Mouse (Mus musculus) embryonic facial prominence, embryonic 12.5 days (tissue): ENCODE measurements around the gene Gm37240. TPM values are rescaled to one million over a fixed set of nuclear protein-coding genes. Genes with fewer than 3 reads are reported as not detected.

Experiments used
- ATAC-seq: fragments of 200-750 bp; cut with Nextera tagmentation; 2 replicates; pipeline ENCODE4 v1.8.0; 2017; ENCODE audit not compliant: insufficient number of reproducible peaks, insufficient read depth, low FRiP score, low TSS enrichment
- H3K27ac ChIP-seq: fragments of 300-500 bp; sonication (generic); 2 replicates; pipeline ENCODE4 v1.5.1; 2016; ENCODE audit warnings: mild to moderate bottlenecking
- H3K27me3 ChIP-seq: fragments of 300-500 bp; sonication (generic); 2 replicates; pipeline ENCODE4 v1.6.1; 2016; ENCODE audit warnings: mild to moderate bottlenecking, moderate library complexity
- H3K36me3 ChIP-seq: fragments of 300-500 bp; sonication (generic); 2 replicates; pipeline ENCODE4 v1.6.1; 2016; ENCODE audit warnings: mild to moderate bottlenecking
- H3K4me1 ChIP-seq: fragments of 300-500 bp; sonication (generic); 2 replicates; pipeline ENCODE4 v1.6.1; 2016
- H3K4me2 ChIP-seq: fragments of 300-500 bp; sonication (generic); replicated peaks from 2 replicates; pipeline ENCODE4 v1.6.1; 2016; ENCODE audit warnings: mild to moderate bottlenecking, moderate library complexity
- H3K4me3 ChIP-seq: fragments of 300-500 bp; sonication (generic); 2 replicates; pipeline ENCODE4 v1.5.1; 2016; ENCODE audit warnings: mild to moderate bottlenecking
- H3K9ac ChIP-seq: fragments of 300-500 bp; sonication (generic); 2 replicates; pipeline ENCODE4 v1.6.1; 2016; ENCODE audit warnings: mild to moderate bottlenecking, moderate library complexity
- H3K9me3 ChIP-seq: fragments of 300-500 bp; sonication (generic); 2 replicates; pipeline ENCODE4 v1.6.1; 2016; ENCODE audit warnings: mild to moderate bottlenecking, moderate library complexity
- WGBS: fragments of 180-500 bp; shearing (Covaris S2); methylation state at CpG from one replicate; pipeline ENCODE4 v1.1.7; 2016; 5-methylcytosine and 5-hydroxymethylcytosine counted together
- polyA plus RNA-seq: library from polyadenylated mRNA; unstranded; fragments of >200 nt; fragmentation: Nextera tagmentation; extraction: Ambion mirVana; gene quantifications from 2 replicates; pipeline ENCODE4 v1.2.1, GENCODE M21; 2016

The Gm37240 gene
- polyA plus RNA-seq, 1 experiment from 2014 or later, result 4.0 TPM

GRCm38 (mm10) chr3:85607753-85608152, 279.6 kb downstream of the Gm37240 start:
- ATAC-seq, result no peak
- Histone ChIP-seq H3K9me3 (no peaks in the 10 kb centered on the region), H3K36me3 (peaks cover 3% of the 10 kb centered on the region; the same call in 1 of the 2 replicates), H3K4me2 (no peak overlapping the region), H3K4me3 (no peak overlapping the region), H3K27ac (no peak overlapping the region), H3K4me1 (no peaks in the 10 kb centered on the region), H3K9ac (no peak overlapping the region), H3K27me3 (no peaks in the 10 kb centered on the region)
- 96% methylated on average over 2 of the region's 2 CpGs for WGBS

GRCm38 (mm10) chr3:85606912-85607311, 280.4 kb downstream of the Gm37240 start:
- H3K4me1 ChIP-seq, result peaks cover 4% of the 10 kb centered on the region
- H3K27ac ChIP-seq, result no peak overlapping the region
- 86% methylated on average over 3 of the region's 3 CpGs for WGBS
- ATAC-seq, result no peak
- no peaks in the 10 kb centered on the region for H3K27me3 ChIP-seq
- H3K4me3 ChIP-seq, result no peak overlapping the region
- peaks cover 3% of the 10 kb centered on the region; the same call in 1 of the 2 replicates for H3K36me3 ChIP-seq
- H3K9me3 ChIP-seq, result no peaks in the 10 kb centered on the region
- H3K9ac ChIP-seq, result no peak overlapping the region
- no peak overlapping the region for H3K4me2 ChIP-seq

- no peaks in the 10 kb centered on the region for H3K27me3 ChIP-seq
- no peak overlapping the region for H3K4me3 ChIP-seq
- H3K27ac ChIP-seq, result no peak overlapping the region
- ATAC-seq, result no peak
- no peak overlapping the region for H3K9ac ChIP-seq
- no peaks in the 10 kb centered on the region for H3K9me3 ChIP-seq
- 87% methylated on average over 1 of the region's 1 CpGs for WGBS
- no peak overlapping the region for H3K4me2 ChIP-seq
- peaks cover 11% of the 10 kb centered on the region for H3K4me1 ChIP-seq
- peaks cover 3% of the 10 kb centered on the region; the same call in 1 of the 2 replicates for H3K36me3 ChIP-seq
Observed at GRCm38 (mm10) chr3:85603811-85604210, 283.5 kb downstream of the Gm37240 start.

- Histone ChIP-seq H3K4me2 (no peak overlapping the region), H3K4me3 (no peak overlapping the region), H3K4me1 (peaks cover 11% of the 10 kb centered on the region), H3K27ac (no peak overlapping the region), H3K36me3 (peaks cover 3% of the 10 kb centered on the region; the same call in 1 of the 2 replicates), H3K9me3 (no peaks in the 10 kb centered on the region), H3K27me3 (no peaks in the 10 kb centered on the region), H3K9ac (no peak overlapping the region)
- 32% methylated on average over 3 of the region's 3 CpGs for WGBS
- no peak; the same call in 1 of the 2 replicates for ATAC-seq
Observed at GRCm38 (mm10) chr3:85601841-85602305, 285.4 kb downstream of the Gm37240 start.

- H3K36me3 ChIP-seq, result no peaks in the 10 kb centered on the region
- H3K4me1 ChIP-seq, result peaks cover 11% of the 10 kb centered on the region
- H3K27me3 ChIP-seq, result no peaks in the 10 kb centered on the region
- no peak overlapping the region for H3K27ac ChIP-seq
- no peak for ATAC-seq
- H3K4me3 ChIP-seq, result no peak overlapping the region
- H3K9me3 ChIP-seq, result no peaks in the 10 kb centered on the region
- 83% methylated on average over 3 of the region's 3 CpGs for WGBS
- no peak overlapping the region for H3K4me2 ChIP-seq
- H3K9ac ChIP-seq, result no peak overlapping the region
Observed at GRCm38 (mm10) chr3:85599526-85599925, 287.8 kb downstream of the Gm37240 start.

- H3K4me2 ChIP-seq, result no peak overlapping the region
- no peaks in the 10 kb centered on the region for H3K27me3 ChIP-seq
- no peaks in the 10 kb centered on the region for H3K9me3 ChIP-seq
- no peak overlapping the region for H3K4me3 ChIP-seq
- 53% methylated on average over 3 of the region's 3 CpGs for WGBS
- H3K9ac ChIP-seq, result no peak overlapping the region
- ATAC-seq, result no peak
- no peaks in the 10 kb centered on the region for H3K4me1 ChIP-seq
- H3K36me3 ChIP-seq, result no peaks in the 10 kb centered on the region
- H3K27ac ChIP-seq, result no peak overlapping the region
Observed at GRCm38 (mm10) chr3:85594452-85594851, 292.9 kb downstream of the Gm37240 start.

- ATAC-seq, result no peak
- Histone ChIP-seq H3K36me3 (no peaks in the 10 kb centered on the region), H3K27ac (no peak overlapping the region), H3K27me3 (no peaks in the 10 kb centered on the region), H3K9me3 (no peaks in the 10 kb centered on the region), H3K4me2 (no peak overlapping the region), H3K9ac (no peak overlapping the region), H3K4me3 (no peak overlapping the region), H3K4me1 (no peaks in the 10 kb centered on the region)
- 91% methylated on average over 5 of the region's 5 CpGs for WGBS
Observed at GRCm38 (mm10) chr3:85592640-85593252, 294.6 kb downstream of the Gm37240 start.

- WGBS, result 88% methylated on average over 4 of the region's 4 CpGs
- Histone ChIP-seq H3K9me3 (no peaks in the 10 kb centered on the region), H3K4me2 (no peak overlapping the region), H3K27me3 (no peaks in the 10 kb centered on the region), H3K4me3 (no peak overlapping the region), H3K4me1 (no peaks in the 10 kb centered on the region), H3K9ac (no peak overlapping the region), H3K36me3 (no peaks in the 10 kb centered on the region), H3K27ac (no peak overlapping the region)
- ATAC-seq, result no peak
Observed at GRCm38 (mm10) chr3:85592067-85592466, 295.3 kb downstream of the Gm37240 start.

GRCm38 (mm10) chr3:85590090-85590754, 297.1 kb downstream of the Gm37240 start:
- Histone ChIP-seq H3K36me3 (no peaks in the 10 kb centered on the region), H3K27me3 (no peaks in the 10 kb centered on the region), H3K27ac (no peak overlapping the region), H3K9ac (no peak overlapping the region), H3K4me1 (no peaks in the 10 kb centered on the region), H3K4me2 (no peak overlapping the region), H3K9me3 (no peaks in the 10 kb centered on the region), H3K4me3 (no peak overlapping the region)
- ATAC-seq, result no peak
- 84% methylated on average over 3 of the region's 3 CpGs for WGBS

GRCm38 (mm10) chr3:85588701-85589100, 298.6 kb downstream of the Gm37240 start:
- H3K4me2 ChIP-seq, result no peak overlapping the region

GRCm38 (mm10) chr3:85584966-85585365, 302.4 kb downstream of the Gm37240 start:
- Histone ChIP-seq H3K27ac (no peak overlapping the region), H3K9ac (no peak overlapping the region), H3K4me3 (no peak overlapping the region), H3K4me2 (no peak overlapping the region), H3K9me3 (no peaks in the 10 kb centered on the region), H3K27me3 (no peaks in the 10 kb centered on the region), H3K4me1 (no peaks in the 10 kb centered on the region), H3K36me3 (no peaks in the 10 kb centered on the region)
- no peak for ATAC-seq
- WGBS, result 87% methylated on average over 4 of the region's 4 CpGs

More at GRCm38 (mm10) chr3:85588701-85589100, 298.6 kb downstream of the Gm37240 start:
- Histone ChIP-seq H3K4me3 (no peak overlapping the region), H3K4me1 (no peaks in the 10 kb centered on the region), H3K9me3 (no peaks in the 10 kb centered on the region), H3K27me3 (no peaks in the 10 kb centered on the region), H3K27ac (no peak overlapping the region), H3K36me3 (no peaks in the 10 kb centered on the region), H3K9ac (no peak overlapping the region)
- WGBS, result 66% methylated on average over 2 of the region's 2 CpGs
- no peak for ATAC-seq

GRCm38 (mm10) chr3:85583194-85583593, 304.1 kb downstream of the Gm37240 start:
- no peak overlapping the region for H3K27ac ChIP-seq
- WGBS, result 81% methylated on average over 5 of the region's 5 CpGs
- H3K36me3 ChIP-seq, result no peaks in the 10 kb centered on the region
- H3K4me3 ChIP-seq, result no peak overlapping the region
- ATAC-seq, result no peak
- H3K9me3 ChIP-seq, result no peaks in the 10 kb centered on the region
- no peak overlapping the region for H3K4me2 ChIP-seq
- no peaks in the 10 kb centered on the region for H3K27me3 ChIP-seq
- H3K9ac ChIP-seq, result no peak overlapping the region
- H3K4me1 ChIP-seq, result no peaks in the 10 kb centered on the region
